Comparison of ENCODE assay signal across 8 mouse cellular contexts in genomic region chr19:6067724-6068415, GRCm38 (mm10). TPM values are rescaled to one million over a fixed set of nuclear protein-coding genes. Genes with fewer than 3 reads are reported as not detected.
A peak's percentile ranks its signal among the peaks of the same experiment; 100 is the strongest.
DNase-seq lines count a peak whose midpoint lies in the region; ATAC-seq lines count a peak whose summit lies in the region.

Tm7sf2 (minus strand) TSS chr19:6068373.

- H3K9ac ChIP-seq in hindbrain, embryonic 11.5 days (ENCODE audit: low read depth, low read length) = peak within 1 kb of the TSS; percentile 76

- H3K4me2 ChIP-seq in hindbrain, embryonic 11.5 days (replicated peaks; ENCODE audit: low read depth, low read length) = peak within 1 kb of the TSS; percentile 94

- peak within 1 kb of the TSS; percentile 56 for H3K4me3 ChIP-seq in hindbrain, embryonic 11.5 days (ENCODE audit: low read depth, low read length)

- no peaks in the 10 kb centered on the region for H3K27me3 ChIP-seq in hindbrain, embryonic 11.5 days (ENCODE audit: control insufficient read depth, insufficient read depth, low read length)

- no peaks in the 10 kb centered on the region for H3K9me3 ChIP-seq in hindbrain, embryonic 11.5 days (ENCODE audit: control insufficient read depth, low read length)

- WGBS in hindbrain, embryonic 11.5 days = 10% methylated on average over 33 of the region's 33 CpGs

- peak; percentile 90 for ATAC-seq in hindbrain, embryonic 11.5 days (ENCODE audit: low FRiP score)

- 0 out of 2 replicates have a peak, but pooled peaks cover 5% of the 10 kb centered on the region for H3K36me3 ChIP-seq in hindbrain, embryonic 11.5 days (ENCODE audit: control insufficient read depth, insufficient read depth, low read length)

- peak within 1 kb of the TSS; percentile 82 for H3K27ac ChIP-seq in hindbrain, embryonic 11.5 days (ENCODE audit: low read depth, low read length)

- DNase-seq in NIH3T3 (ENCODE audit: low read depth) = peak; percentile 96
- peak; percentile 87 for DNase-seq in cerebellum, adult 9-11 months
- DNase-seq in frontal cortex, postnatal 10 days (ENCODE audit: low spot score in 2 of 2) = peak; percentile 88 to 90
- peak; percentile 89 for DNase-seq in hindbrain, embryonic 11.5 days (ENCODE audit: low spot score)
- DNase-seq in layer of hippocampus, postnatal 10 days (ENCODE audit: low spot score in 2 of 2) = peak; percentile 89 to 91
- peak; percentile 94 for DNase-seq in lung, postnatal 10 days
- DNase-seq in ovary, postnatal 36 days (ENCODE audit: low spot score) = peak; percentile 92
- peak; percentile 83 to 89 for DNase-seq in thymus, postnatal 36 days

- H3K4me1 ChIP-seq in hindbrain, embryonic 11.5 days (replicated peaks; ENCODE audit: control insufficient read depth, insufficient read depth, low read length) = peaks cover 7% of the 10 kb centered on the region

RNA-seq across cellular contexts. Expression of gene Tm7sf2, which starts in this region (rescaled TPM):
- 36.0 and 38.1 TPM in 2 replicates for polyA plus RNA-seq in hindbrain, embryonic 11.5 days (2014; fragmentation: Nextera tagmentation; extraction: Ambion mirVana)
- 10 to 100 TPM; 60.0 to 70.8 TPM for total RNA-seq in layer of hippocampus, postnatal 10 days (2021)

Comparison
In these comparisons a context has a peak if more than half of its experiments do, and no peak if none do; other contexts are left out.
1. Peak in every context shown above with its lines: DNase-seq, ATAC-seq, H3K4me3 ChIP-seq and H3K27ac ChIP-seq.